In the genomic region with DNA sequence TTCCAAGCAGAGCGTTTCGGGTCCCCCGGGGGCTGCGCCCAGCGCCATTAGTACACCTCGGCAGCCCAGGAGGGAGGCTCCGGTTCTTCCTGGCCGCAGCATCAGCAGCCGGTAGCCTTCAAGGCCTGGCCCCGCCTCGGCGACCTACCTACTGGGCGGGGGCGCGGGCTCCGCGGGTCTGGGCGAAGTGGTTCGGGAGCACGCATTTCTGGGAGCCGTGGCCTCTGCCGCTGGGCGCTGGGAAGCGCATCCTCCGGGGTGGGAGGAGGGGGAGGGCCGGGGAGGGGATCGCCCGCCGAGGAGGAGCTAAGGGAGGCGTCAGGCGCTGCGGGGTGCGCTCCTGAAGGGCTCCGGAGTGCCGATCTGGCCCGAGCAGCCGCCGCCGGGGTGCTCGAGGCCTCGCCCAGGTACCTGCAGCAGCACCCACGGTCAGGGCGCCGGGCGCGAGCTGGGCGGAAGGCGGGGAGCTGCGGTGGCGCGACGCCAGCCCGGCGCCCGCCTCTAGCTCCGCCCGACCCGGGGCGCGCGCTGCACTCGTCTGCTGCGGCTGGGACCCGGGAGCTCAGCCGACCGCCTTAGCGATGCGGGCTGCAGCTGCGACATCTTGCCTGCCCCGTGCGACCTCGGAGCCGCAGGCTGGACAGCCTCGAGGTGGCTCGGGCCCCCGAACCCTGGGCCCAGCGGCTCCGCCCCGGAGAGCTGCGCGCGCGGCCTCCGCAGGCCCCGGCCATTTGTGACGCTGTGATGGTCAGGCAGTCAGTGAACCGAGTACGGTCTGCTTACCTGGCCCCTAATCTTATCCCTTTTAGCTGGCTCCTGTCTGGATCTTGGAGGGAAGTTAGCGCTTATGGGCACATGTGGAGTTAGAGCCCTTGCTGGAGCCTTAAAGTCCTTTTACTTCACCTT, we compare ENCODE assay signal across 8 mouse cellular contexts. TPM values are rescaled to one million over a fixed set of nuclear protein-coding genes. Genes with fewer than 3 reads are reported as not detected.
A peak's percentile ranks its signal among the peaks of the same experiment; 100 is the strongest.
DNase-seq lines count a peak whose midpoint lies in the region; ATAC-seq and TF ChIP-seq lines count a peak whose summit lies in the region.

A gene (minus strand): TSS at position 646 of the 906 bp plus-strand sequence.

- no peaks in the 10 kb centered on the region for H3K27me3 ChIP-seq in CH12.LX (replicated peaks)
- no peaks in the 10 kb centered on the region for H3K27me3 ChIP-seq in forebrain, embryonic 10.5 days (ENCODE audit: poor library complexity, severe bottlenecking)
- no peaks in the 10 kb centered on the region for H3K27me3 ChIP-seq in heart, embryonic 15.5 days
- H3K27me3 ChIP-seq in liver, embryonic 16.5 days (ENCODE audit: control insufficient read depth, insufficient read depth, low read depth, low read length): no peaks in the 10 kb centered on the region
- no peaks in the 10 kb centered on the region for H3K27me3 ChIP-seq in neural tube, embryonic 12.5 days (replicated peaks)
- no peaks in the 10 kb centered on the region for H3K27me3 ChIP-seq in stomach, postnatal 0 days (ENCODE audit: control insufficient read depth, insufficient read depth, low read length)

- peak; percentile 85 for TF ChIP-seq POLR2A in CH12.LX (IDR thresholded peaks at IDR 0.05; ENCODE audit: low read depth, low read length)

- H3K4me1 ChIP-seq in CH12.LX (ENCODE audit: control insufficient read depth in 1 of 2, insufficient read depth in 2 of 2): peaks cover 0 to 13% of the 10 kb centered on the region in 2 experiments; a peak in 2 of 4 replicates
- H3K4me1 ChIP-seq in forebrain, embryonic 10.5 days: peaks cover 17% of the 10 kb centered on the region
- H3K4me1 ChIP-seq in heart, embryonic 15.5 days (replicated peaks): peaks cover 12% of the 10 kb centered on the region
- peaks cover 13% of the 10 kb centered on the region for H3K4me1 ChIP-seq in liver, embryonic 16.5 days (ENCODE audit: control insufficient read depth, low read depth, low read length)
- H3K4me1 ChIP-seq in neural tube, embryonic 12.5 days: no peaks in the 10 kb centered on the region
- H3K4me1 ChIP-seq in stomach, postnatal 0 days (replicated peaks; ENCODE audit: control insufficient read depth, insufficient read depth): no peaks in the 10 kb centered on the region

- dilution Hi-C loops in CH12.LX (cut with MboI; ENCODE audit: extremely low pct_ligation_motif_present, extremely low pct_unique_long_range_greater_than_20kb, low sequenced_read_pairs): no loop called here

- no peak for TF ChIP-seq RAD21 in CH12.LX (IDR thresholded peaks at IDR 0.05; ENCODE audit: low read depth, low read length)

- peak within 1 kb of the TSS; percentile 61 to 89 (median 81) for H3K4me3 ChIP-seq in CH12.LX (replicated peaks in 1 of 3; ENCODE audit: low read depth in 2 of 3, low read length in 2 of 3, poor library complexity in 1 of 3)
- peak within 1 kb of the TSS; percentile 80 for H3K4me3 ChIP-seq in forebrain, embryonic 10.5 days
- peak within 1 kb of the TSS; percentile 84 for H3K4me3 ChIP-seq in heart, embryonic 15.5 days
- peak within 1 kb of the TSS; percentile 83 for H3K4me3 ChIP-seq in liver, embryonic 16.5 days (ENCODE audit: low read depth, low read length)
- peak within 1 kb of the TSS; percentile 76 for H3K4me3 ChIP-seq in neural tube, embryonic 12.5 days
- H3K4me3 ChIP-seq in stomach, postnatal 0 days (ENCODE audit: low read depth, low read length): peak within 1 kb of the TSS; percentile 87

- under 1% methylated on average over 77 of the region's 89 CpGs for WGBS in forebrain, embryonic 10.5 days
- WGBS in heart, embryonic 15.5 days: under 1% methylated on average over 83 of the region's 89 CpGs
- WGBS in liver, embryonic 16.5 days (ENCODE audit: insufficient replicate concordance): under 1% methylated on average over 81 of the region's 89 CpGs
- under 1% methylated on average over 89 of the region's 89 CpGs for WGBS in neural tube, embryonic 12.5 days
- under 1% methylated on average over 67 of the region's 89 CpGs for WGBS in stomach, postnatal 0 days

- no peaks in the 10 kb centered on the region for H3K9me3 ChIP-seq in CH12.LX (replicated peaks; ENCODE audit: low read length)
- no peaks in the 10 kb centered on the region for H3K9me3 ChIP-seq in forebrain, embryonic 10.5 days
- no peaks in the 10 kb centered on the region for H3K9me3 ChIP-seq in heart, embryonic 15.5 days (replicated peaks)
- no peaks in the 10 kb centered on the region for H3K9me3 ChIP-seq in liver, embryonic 16.5 days (replicated peaks; ENCODE audit: control insufficient read depth, low read length)
- H3K9me3 ChIP-seq in neural tube, embryonic 12.5 days: no peaks in the 10 kb centered on the region
- no peaks in the 10 kb centered on the region for H3K9me3 ChIP-seq in stomach, postnatal 0 days (ENCODE audit: control insufficient read depth, low read length)

- peak; percentile 88 for ATAC-seq in heart, embryonic 15.5 days (replicated peaks; ENCODE audit: insufficient number of reproducible peaks, insufficient read depth, low FRiP score, low read depth)
- ATAC-seq in liver, embryonic 16.5 days (ENCODE audit: low read depth): peak; percentile 92
- peak; percentile 94 for ATAC-seq in neural tube, embryonic 12.5 days (ENCODE audit: low FRiP score, low read depth)
- peak; percentile 97 for ATAC-seq in stomach, postnatal 0 days (ENCODE audit: low FRiP score, low TSS enrichment)

- TF ChIP-seq EP300 in CH12.LX (IDR thresholded peaks at IDR 0.05; ENCODE audit: low read length): no peak
- no peak for TF ChIP-seq EP300 in stomach, postnatal 0 days (optimal IDR thresholded peaks at IDR 0.05)

- no peak for TF ChIP-seq CTCF in CH12.LX (conservative IDR thresholded peaks at IDR 0.05 in 1 of 2, IDR thresholded peaks at IDR 0.05 in 1 of 2; ENCODE audit: low read depth in 2 of 2, low read length in 2 of 2)
- no peak for TF ChIP-seq CTCF in stomach, postnatal 0 days (IDR thresholded peaks at IDR 0.05; ENCODE audit: low read depth)

- DNase-seq in CH12.LX (ENCODE audit: extremely low read depth): peak; percentile 51
- DNase-seq in c-Kit-negative CD71-positive TER-119-positive erythroid progenitor cells, embryonic 14.5 days (ENCODE audit: low read depth, low spot score): peak; percentile 70
- peak; percentile 84 for DNase-seq in forebrain, embryonic 10.5 days (ENCODE audit: extremely low spot score, low spot score)
- DNase-seq in kidney, postnatal 25 days: peak; percentile 84 to 94
- peak; percentile 93 for DNase-seq in stomach, postnatal 0 days (ENCODE audit: low spot score)

- peak within 1 kb of the TSS; percentile 78 for H3K9ac ChIP-seq in CH12.LX (ENCODE audit: insufficient read depth, low read depth)
- H3K9ac ChIP-seq in heart, embryonic 15.5 days: peak within 1 kb of the TSS; percentile 79
- H3K9ac ChIP-seq in liver, embryonic 16.5 days (ENCODE audit: low read depth, low read length): peak within 1 kb of the TSS; percentile 98
- peak within 1 kb of the TSS; percentile 88 for H3K9ac ChIP-seq in neural tube, embryonic 12.5 days
- H3K9ac ChIP-seq in stomach, postnatal 0 days (ENCODE audit: low read length): peak within 1 kb of the TSS; percentile 89

- in situ Hi-C loops in CH12.LX (cut with MboI; ENCODE audit: low pct_ligation_motif_present, low pct_unique_long_range_greater_than_20kb, low sequenced_read_pairs): loop anchor here (5.0 kb wide), 1 partner anchor 181 kb away; no protein-coding TSS in a partner anchor

- peak within 1 kb of the TSS; percentile 94 for H3K27ac ChIP-seq in CH12.LX (ENCODE audit: insufficient read depth, low read depth)
- peak within 1 kb of the TSS; percentile 97 for H3K27ac ChIP-seq in forebrain, embryonic 10.5 days
- H3K27ac ChIP-seq in heart, embryonic 15.5 days: peak within 1 kb of the TSS; percentile 95
- peak within 1 kb of the TSS; percentile 99 for H3K27ac ChIP-seq in liver, embryonic 16.5 days (ENCODE audit: low read length)
- H3K27ac ChIP-seq in neural tube, embryonic 12.5 days: peak within 1 kb of the TSS; percentile 81
- H3K27ac ChIP-seq in stomach, postnatal 0 days (replicated peaks): peak within 1 kb of the TSS; percentile 96

- H3K4me2 ChIP-seq in CH12.LX (ENCODE audit: insufficient read depth, low read depth, poor library complexity, severe bottlenecking): peak within 1 kb of the TSS; percentile 93
- peak within 1 kb of the TSS; percentile 72 for H3K4me2 ChIP-seq in heart, embryonic 15.5 days
- peak within 1 kb of the TSS; percentile 92 for H3K4me2 ChIP-seq in liver, embryonic 16.5 days (ENCODE audit: low read depth, low read length)
- H3K4me2 ChIP-seq in neural tube, embryonic 12.5 days (replicated peaks): peak within 1 kb of the TSS; percentile 62
- H3K4me2 ChIP-seq in stomach, postnatal 0 days (replicated peaks; ENCODE audit: low read depth): peak within 1 kb of the TSS; percentile 70

- no peaks in the 10 kb centered on the region for H3K36me3 ChIP-seq in CH12.LX (replicated peaks in 1 of 2; ENCODE audit: control insufficient read depth in 1 of 2, insufficient read depth in 1 of 2, low read length in 1 of 2)
- H3K36me3 ChIP-seq in forebrain, embryonic 10.5 days (replicated peaks): no peaks in the 10 kb centered on the region
- no peaks in the 10 kb centered on the region for H3K36me3 ChIP-seq in heart, embryonic 15.5 days
- H3K36me3 ChIP-seq in liver, embryonic 16.5 days (ENCODE audit: control insufficient read depth, insufficient read depth): no peaks in the 10 kb centered on the region
- no peaks in the 10 kb centered on the region for H3K36me3 ChIP-seq in neural tube, embryonic 12.5 days
- no peaks in the 10 kb centered on the region for H3K36me3 ChIP-seq in stomach, postnatal 0 days (ENCODE audit: control insufficient read depth, insufficient read depth, low read length)

- H3K79me2 ChIP-seq in CH12.LX (replicated peaks; ENCODE audit: control insufficient read depth, extremely low read depth, insufficient read depth, poor library complexity, severe bottlenecking): 0 out of 2 replicates have a peak, but pooled peaks cover 2% of the 10 kb centered on the region

TF ChIP-seq in CH12.LX, 34 proteins besides CTCF, POLR2A, EP300 and RAD21 (continues in another document):
- TF ChIP-seq ELF1 (IDR thresholded peaks at IDR 0.05; ENCODE audit: low read depth, low read length): no peak; the same call in 1 of the 2 replicates
- TF ChIP-seq TBP (conservative IDR thresholded peaks at IDR 0.05; ENCODE audit: low read depth, low read length): peak; percentile 56; the same call in 1 of the 2 replicates
- no peak for TF ChIP-seq JUND (conservative IDR thresholded peaks at IDR 0.05; ENCODE audit: low read depth, low read length)
- TF ChIP-seq SMC3 (IDR thresholded peaks at IDR 0.05; ENCODE audit: low read depth, low read length): no peak
- no peak for TF ChIP-seq CHD2 (IDR thresholded peaks at IDR 0.05; ENCODE audit: low read length)
- no peak for TF ChIP-seq PAX5 (IDR thresholded peaks at IDR 0.05; ENCODE audit: low read length)

RNA-seq across cellular contexts. Expression of the gene that starts here (rescaled TPM):
- total RNA-seq in CH12.LX (2012; rRNA removed) (3.4 and 4.7 TPM in 2 replicates), CH12.LX (2014; rRNA removed) (7.0 and 7.3 TPM in 2 replicates)
- 9.2 and 10.4 TPM in 2 replicates for polyA plus RNA-seq in CH12.LX (2012; ENCODE audit: insufficient read length, low read depth)
- 5.7 and 6.9 TPM in 2 replicates for polyA plus RNA-seq in forebrain, embryonic 10.5 days (2016; fragmentation: Nextera tagmentation; extraction: Ambion mirVana)
- polyA plus RNA-seq in heart, embryonic 15.5 days (2015; fragmentation: Nextera tagmentation; extraction: Ambion mirVana): 7.6 and 7.7 TPM in 2 replicates
- polyA plus RNA-seq in liver, embryonic 16.5 days (2015; fragmentation: Nextera tagmentation; extraction: Ambion mirVana): 12.4 and 12.9 TPM in 2 replicates
- polyA plus RNA-seq in neural tube, embryonic 12.5 days (2016; fragmentation: Nextera tagmentation; extraction: Ambion mirVana): 11.2 TPM in 2 replicates
- 11.4 and 12.2 TPM in 2 replicates for polyA plus RNA-seq in stomach, postnatal 0 days (2015; fragmentation: Nextera tagmentation; extraction: Ambion mirVana)

Comparison
In these comparisons a context has a peak if more than half of its experiments do, and no peak if none do; other contexts are left out.
1. Peak in every context shown above with its lines: DNase-seq, ATAC-seq, H3K4me3 ChIP-seq and H3K27ac ChIP-seq.